Mouse (Mus musculus): ENCODE measurements around the gene Elk4. TPM values are rescaled to one million over a fixed set of nuclear protein-coding genes. Genes with fewer than 3 reads are reported as not detected.

Gene Elk4
- total and polyA plus RNA-seq, 3 experiments = 16.8 to 18.9 (median 17.4) TPM

GRCm38 (mm10) chr1:132058558-132058957, 51.2 kb downstream of the Elk4 start:
- in situ Hi-C loops (cut with MboI; ENCODE audit: low pct_ligation_motif_present, low pct_unique_long_range_greater_than_20kb, low sequenced_read_pairs) = no loop called here
- Histone ChIP-seq H3K9ac (ENCODE audit: insufficient read depth, low read depth) (no peak overlapping the region), H3K27me3 (replicated peaks) (peaks cover 13% of the 10 kb centered on the region), H3K4me3 (replicated peaks in 1 of 3; ENCODE audit: low read depth in 2 of 3, low read length in 2 of 3, poor library complexity in 1 of 3) (no peak overlapping the region), H3K27ac (ENCODE audit: insufficient read depth, low read depth) (no peak overlapping the region), H3K9me3 (replicated peaks; ENCODE audit: low read length) (no peaks in the 10 kb centered on the region), H3K4me1 (ENCODE audit: control insufficient read depth in 1 of 2, insufficient read depth in 2 of 2) (peaks cover 27 to 57% of the 10 kb centered on the region in 2 experiments), H3K79me2 (replicated peaks; ENCODE audit: control insufficient read depth, extremely low read depth, insufficient read depth, poor library complexity, severe bottlenecking) (no peaks in the 10 kb centered on the region), H3K36me3 (replicated peaks in 1 of 2; ENCODE audit: control insufficient read depth in 1 of 2, insufficient read depth in 1 of 2, low read length in 1 of 2) (no peaks in the 10 kb centered on the region), H3K4me2 (ENCODE audit: insufficient read depth, low read depth, poor library complexity, severe bottlenecking) (no peak overlapping the region)
- DNase-seq (ENCODE audit: extremely low read depth) = no peak
- dilution Hi-C loops (cut with MboI; ENCODE audit: extremely low pct_ligation_motif_present, extremely low pct_unique_long_range_greater_than_20kb, low sequenced_read_pairs) = no loop called here
- TF ChIP-seq MAX (IDR thresholded peaks at IDR 0.05; ENCODE audit: low read length) (no peak), ELF1 (IDR thresholded peaks at IDR 0.05; ENCODE audit: low read depth, low read length) (no peak), NELFE (IDR thresholded peaks at IDR 0.05; ENCODE audit: low read depth, low read length) (no peak), CTCF (conservative IDR thresholded peaks at IDR 0.05 in 1 of 2, IDR thresholded peaks at IDR 0.05 in 1 of 2; ENCODE audit: low read depth in 2 of 2, low read length in 2 of 2) (no peak)

- H3K27me3 ChIP-seq (replicated peaks) = peaks cover 15% of the 10 kb centered on the region
- dilution Hi-C loops (cut with MboI; ENCODE audit: extremely low pct_ligation_motif_present, extremely low pct_unique_long_range_greater_than_20kb, low sequenced_read_pairs) = no loop called here
- in situ Hi-C loops (cut with MboI; ENCODE audit: low pct_ligation_motif_present, low pct_unique_long_range_greater_than_20kb, low sequenced_read_pairs) = no loop called here
- TF ChIP-seq ZNF384 (IDR thresholded peaks at IDR 0.05; ENCODE audit: low read depth, low read length) = no peak
- peak; percentile 49; the same call in 1 of the 2 replicates for TF ChIP-seq EP300 (IDR thresholded peaks at IDR 0.05; ENCODE audit: low read length)
- no peak for TF ChIP-seq JUND (conservative IDR thresholded peaks at IDR 0.05; ENCODE audit: low read depth, low read length)
- TF ChIP-seq NRF1 (IDR thresholded peaks at IDR 0.05; ENCODE audit: low read depth, low read length) = no peak
- TF ChIP-seq RAD21 (IDR thresholded peaks at IDR 0.05; ENCODE audit: low read depth, low read length) = no peak
- no peak for TF ChIP-seq USF2 (conservative IDR thresholded peaks at IDR 0.05; ENCODE audit: low read depth, low read length)
- TF ChIP-seq MEF2A (IDR thresholded peaks at IDR 0.05; ENCODE audit: borderline replicate concordance, low read depth, low read length) = 0 out of 2 replicates have a peak, but pooled peaks have one; percentile 32
- no peak for TF ChIP-seq CTCF (conservative IDR thresholded peaks at IDR 0.05 in 1 of 2, IDR thresholded peaks at IDR 0.05 in 1 of 2; ENCODE audit: low read depth in 2 of 2, low read length in 2 of 2)
- no peak for TF ChIP-seq MAX (IDR thresholded peaks at IDR 0.05; ENCODE audit: low read length)
- no peak for TF ChIP-seq SIN3A (IDR thresholded peaks at IDR 0.05; ENCODE audit: low read length)
- TF ChIP-seq NELFE (IDR thresholded peaks at IDR 0.05; ENCODE audit: low read depth, low read length) = no peak
- TF ChIP-seq ZKSCAN1 (IDR thresholded peaks at IDR 0.05; ENCODE audit: borderline replicate concordance, low read depth, low read length) = no peak
- TF ChIP-seq CHD2 (IDR thresholded peaks at IDR 0.05; ENCODE audit: low read length) = no peak
- no peak for TF ChIP-seq SMC3 (IDR thresholded peaks at IDR 0.05; ENCODE audit: low read depth, low read length)
- no peak for TF ChIP-seq POLR2A (IDR thresholded peaks at IDR 0.05; ENCODE audit: low read depth, low read length)
- TF ChIP-seq CHD1 (IDR thresholded peaks at IDR 0.05; ENCODE audit: low read depth, low read length) = no peak
- TF ChIP-seq KAT2A (IDR thresholded peaks at IDR 0.05; ENCODE audit: insufficient replicate concordance, low read length) = no peak
- TF ChIP-seq ZC3H11A (IDR thresholded peaks at IDR 0.05; ENCODE audit: low read depth, low read length) = no peak
- TF ChIP-seq ELF1 (IDR thresholded peaks at IDR 0.05; ENCODE audit: low read depth, low read length) = peak; percentile 74
- no peak for TF ChIP-seq MAZ (IDR thresholded peaks at IDR 0.05; ENCODE audit: low read depth, low read length)
- TF ChIP-seq MYC (IDR thresholded peaks at IDR 0.05; ENCODE audit: low read depth, low read length) = no peak
- no peak for TF ChIP-seq E2F4 (IDR thresholded peaks at IDR 0.05; ENCODE audit: insufficient replicate concordance, low read depth, low read length)
- TF ChIP-seq GABPA (IDR thresholded peaks at IDR 0.05; ENCODE audit: insufficient replicate concordance, low read depth, low read length) = no peak
- TF ChIP-seq POLR2AphosphoS2 (IDR thresholded peaks at IDR 0.05; ENCODE audit: low read depth, low read length) = no peak
- TF ChIP-seq IRF4 (IDR thresholded peaks at IDR 0.05; ENCODE audit: low read depth, low read length) = 0 out of 2 replicates have a peak, but pooled peaks have one; percentile 48
- no peak for TF ChIP-seq UBTF (IDR thresholded peaks at IDR 0.05; ENCODE audit: low read depth, low read length)
- 0 out of 2 replicates have a peak, but pooled peaks have one; percentile 41 for TF ChIP-seq BHLHE40 (IDR thresholded peaks at IDR 0.05; ENCODE audit: low read depth, low read length)
- no peak for TF ChIP-seq HCFC1 (IDR thresholded peaks at IDR 0.05; ENCODE audit: low read depth, low read length)
- TF ChIP-seq PAX5 (IDR thresholded peaks at IDR 0.05; ENCODE audit: low read length) = no peak
- TF ChIP-seq USF1 (IDR thresholded peaks at IDR 0.05; ENCODE audit: low read depth, low read length) = no peak
- TF ChIP-seq MXI1 (IDR thresholded peaks at IDR 0.05; ENCODE audit: low read depth, low read length) = no peak
- TF ChIP-seq MAFK (IDR thresholded peaks at IDR 0.05; ENCODE audit: insufficient replicate concordance, low read length) = no peak
Measured at GRCm38 (mm10) chr1:132060036-132060769, 52.8 kb downstream of the Elk4 start.

More at GRCm38 (mm10) chr1:132060036-132060769, 52.8 kb downstream of the Elk4 start:
- Histone ChIP-seq H3K27ac (ENCODE audit: insufficient read depth, low read depth) (no peak overlapping the region), H3K36me3 (replicated peaks in 1 of 2; ENCODE audit: control insufficient read depth in 1 of 2, insufficient read depth in 1 of 2, low read length in 1 of 2) (no peaks in the 10 kb centered on the region), H3K9me3 (replicated peaks; ENCODE audit: low read length) (no peaks in the 10 kb centered on the region), H3K79me2 (replicated peaks; ENCODE audit: control insufficient read depth, extremely low read depth, insufficient read depth, poor library complexity, severe bottlenecking) (no peaks in the 10 kb centered on the region), H3K9ac (ENCODE audit: insufficient read depth, low read depth) (no peak overlapping the region), H3K4me3 (replicated peaks in 1 of 3; ENCODE audit: low read depth in 2 of 3, low read length in 2 of 3, poor library complexity in 1 of 3) (no peak overlapping the region), H3K4me1 (ENCODE audit: control insufficient read depth in 1 of 2, insufficient read depth in 2 of 2) (peaks cover 26 to 58% of the 10 kb centered on the region in 2 experiments), H3K4me2 (ENCODE audit: insufficient read depth, low read depth, poor library complexity, severe bottlenecking) (0 out of 2 replicates have a peak overlapping the region, but pooled peaks have one; percentile 4)
- DNase-seq (ENCODE audit: extremely low read depth) = peak; percentile 65
